Mouse (Mus musculus): ENCODE measurements at regions not wholly inside any gene's neighbourhood (a gene's known extent, or its start where the extent isn't known, plus 50 kb on each side); places are given as distances from the start of the nearest gene placed in this dataset.

GRCm38 (mm10) chr13:5728808-5729207, 132.5 kb upstream of the Klf6 start:
- H3K4me1 ChIP-seq (ENCODE audit: control insufficient read depth, insufficient read depth, insufficient read length) = no peaks in the 10 kb centered on the region
- DNase-seq (ENCODE audit: low read depth in 1 of 2, low spot score in 2 of 2) = no peak
- TF ChIP-seq CTCF (IDR thresholded peaks at IDR 0.05; ENCODE audit: extremely low read depth, insufficient read depth, insufficient read length, insufficient replicate concordance) = no peak
- TF ChIP-seq POLR2A (IDR thresholded peaks at IDR 0.05; ENCODE audit: low read depth, low read length) = no peak
- H3K4me3 ChIP-seq (ENCODE audit: extremely low read depth, insufficient read depth, insufficient read length) = no peak overlapping the region
- no peaks in the 10 kb centered on the region for H3K27me3 ChIP-seq (ENCODE audit: control insufficient read depth, insufficient read depth, low read length)
- WGBS = 87% methylated on average over 1 of the region's 1 CpGs
- no peaks in the 10 kb centered on the region for H3K36me3 ChIP-seq (ENCODE audit: control insufficient read depth, insufficient read depth, low read length)
- H3K27ac ChIP-seq (ENCODE audit: insufficient read depth, low read length) = no peak overlapping the region

- Histone ChIP-seq H3K4me3 (ENCODE audit: extremely low read depth, insufficient read depth, insufficient read length) (no peak overlapping the region), H3K4me1 (ENCODE audit: control insufficient read depth, insufficient read depth, insufficient read length) (no peaks in the 10 kb centered on the region), H3K27ac (ENCODE audit: insufficient read depth, low read length) (no peak overlapping the region), H3K36me3 (ENCODE audit: control insufficient read depth, insufficient read depth, low read length) (no peaks in the 10 kb centered on the region), H3K27me3 (ENCODE audit: control insufficient read depth, insufficient read depth, low read length) (no peaks in the 10 kb centered on the region)
- TF ChIP-seq POLR2A (IDR thresholded peaks at IDR 0.05; ENCODE audit: low read depth, low read length) = no peak
- TF ChIP-seq CTCF (IDR thresholded peaks at IDR 0.05; ENCODE audit: extremely low read depth, insufficient read depth, insufficient read length, insufficient replicate concordance) = no peak
- DNase-seq (ENCODE audit: low read depth in 1 of 2, low spot score in 2 of 2) = no peak
- WGBS = 93% methylated on average over 6 of the region's 6 CpGs
Observed at GRCm38 (mm10) chr13:5729426-5730068, 131.7 kb upstream of the Klf6 start.

GRCm38 (mm10) chr13:5732206-5732605, 129.1 kb upstream of the Klf6 start:
- Histone ChIP-seq H3K4me1 (ENCODE audit: control insufficient read depth, insufficient read depth, insufficient read length) (no peaks in the 10 kb centered on the region), H3K27ac (ENCODE audit: insufficient read depth, low read length) (no peak overlapping the region), H3K36me3 (ENCODE audit: control insufficient read depth, insufficient read depth, low read length) (no peaks in the 10 kb centered on the region), H3K4me3 (ENCODE audit: extremely low read depth, insufficient read depth, insufficient read length) (no peak overlapping the region), H3K27me3 (ENCODE audit: control insufficient read depth, insufficient read depth, low read length) (no peaks in the 10 kb centered on the region)
- no peak for DNase-seq (ENCODE audit: low read depth in 1 of 2, low spot score in 2 of 2)
- 91% methylated on average over 1 of the region's 1 CpGs for WGBS
- TF ChIP-seq CTCF (IDR thresholded peaks at IDR 0.05; ENCODE audit: extremely low read depth, insufficient read depth, insufficient read length, insufficient replicate concordance) (no peak), POLR2A (IDR thresholded peaks at IDR 0.05; ENCODE audit: low read depth, low read length) (no peak)

GRCm38 (mm10) chr13:5735027-5735624, 126.2 kb upstream of the Klf6 start:
- Histone ChIP-seq H3K27ac (ENCODE audit: insufficient read depth, low read length) (no peak overlapping the region), H3K27me3 (ENCODE audit: control insufficient read depth, insufficient read depth, low read length) (no peaks in the 10 kb centered on the region), H3K4me3 (ENCODE audit: extremely low read depth, insufficient read depth, insufficient read length) (no peak overlapping the region), H3K4me1 (ENCODE audit: control insufficient read depth, insufficient read depth, insufficient read length) (no peaks in the 10 kb centered on the region), H3K36me3 (ENCODE audit: control insufficient read depth, insufficient read depth, low read length) (no peaks in the 10 kb centered on the region)
- DNase-seq (ENCODE audit: low read depth in 1 of 2, low spot score in 2 of 2) = no peak
- TF ChIP-seq CTCF (IDR thresholded peaks at IDR 0.05; ENCODE audit: extremely low read depth, insufficient read depth, insufficient read length, insufficient replicate concordance) (no peak), POLR2A (IDR thresholded peaks at IDR 0.05; ENCODE audit: low read depth, low read length) (no peak)

- 91% methylated on average over 6 of the region's 6 CpGs for WGBS
- H3K36me3 ChIP-seq (ENCODE audit: control insufficient read depth, insufficient read depth, low read length) = no peaks in the 10 kb centered on the region
- TF ChIP-seq POLR2A (IDR thresholded peaks at IDR 0.05; ENCODE audit: low read depth, low read length) (no peak), CTCF (IDR thresholded peaks at IDR 0.05; ENCODE audit: extremely low read depth, insufficient read depth, insufficient read length, insufficient replicate concordance) (no peak)
- H3K4me1 ChIP-seq (ENCODE audit: control insufficient read depth, insufficient read depth, insufficient read length) = no peaks in the 10 kb centered on the region
- H3K4me3 ChIP-seq (ENCODE audit: extremely low read depth, insufficient read depth, insufficient read length) = no peak overlapping the region
- no peaks in the 10 kb centered on the region for H3K27me3 ChIP-seq (ENCODE audit: control insufficient read depth, insufficient read depth, low read length)
- DNase-seq (ENCODE audit: low read depth in 1 of 2, low spot score in 2 of 2) = no peak
- H3K27ac ChIP-seq (ENCODE audit: insufficient read depth, low read length) = no peak overlapping the region
Observed at GRCm38 (mm10) chr13:5736472-5736871, 124.8 kb upstream of the Klf6 start.

GRCm38 (mm10) chr13:5737214-5737613, 124.1 kb upstream of the Klf6 start:
- 86% methylated on average over 7 of the region's 7 CpGs for WGBS
- Histone ChIP-seq H3K4me1 (ENCODE audit: control insufficient read depth, insufficient read depth, insufficient read length) (no peaks in the 10 kb centered on the region), H3K27ac (ENCODE audit: insufficient read depth, low read length) (no peak overlapping the region), H3K4me3 (ENCODE audit: extremely low read depth, insufficient read depth, insufficient read length) (no peak overlapping the region), H3K27me3 (ENCODE audit: control insufficient read depth, insufficient read depth, low read length) (no peaks in the 10 kb centered on the region), H3K36me3 (ENCODE audit: control insufficient read depth, insufficient read depth, low read length) (no peaks in the 10 kb centered on the region)
- TF ChIP-seq POLR2A (IDR thresholded peaks at IDR 0.05; ENCODE audit: low read depth, low read length) = no peak
- no peak for TF ChIP-seq CTCF (IDR thresholded peaks at IDR 0.05; ENCODE audit: extremely low read depth, insufficient read depth, insufficient read length, insufficient replicate concordance)
- no peak for DNase-seq (ENCODE audit: low read depth in 1 of 2, low spot score in 2 of 2)

GRCm38 (mm10) chr13:5740805-5741204, 120.5 kb upstream of the Klf6 start:
- TF ChIP-seq POLR2A (IDR thresholded peaks at IDR 0.05; ENCODE audit: low read depth, low read length) = no peak
- no peak for TF ChIP-seq CTCF (IDR thresholded peaks at IDR 0.05; ENCODE audit: extremely low read depth, insufficient read depth, insufficient read length, insufficient replicate concordance)
- no peaks in the 10 kb centered on the region for H3K36me3 ChIP-seq (ENCODE audit: control insufficient read depth, insufficient read depth, low read length)
- 92% methylated on average over 1 of the region's 1 CpGs for WGBS
- DNase-seq (ENCODE audit: low read depth in 1 of 2, low spot score in 2 of 2) = no peak
- H3K27ac ChIP-seq (ENCODE audit: insufficient read depth, low read length) = no peak overlapping the region
- H3K27me3 ChIP-seq (ENCODE audit: control insufficient read depth, insufficient read depth, low read length) = no peaks in the 10 kb centered on the region
- H3K4me1 ChIP-seq (ENCODE audit: control insufficient read depth, insufficient read depth, insufficient read length) = no peaks in the 10 kb centered on the region
- no peak overlapping the region for H3K4me3 ChIP-seq (ENCODE audit: extremely low read depth, insufficient read depth, insufficient read length)
